Mouse (Mus musculus) hindbrain, embryonic 13.5 days (tissue): Measurements from ENCODE around the gene Lrig2. TPM values are rescaled to one million over a fixed set of nuclear protein-coding genes. Genes with fewer than 3 reads are reported as not detected.

Source experiments
- ATAC-seq: fragments of 200-750 bp; cut with Nextera tagmentation; 2 replicates; pipeline ENCODE4 v1.8.0; 2017; ENCODE audit warnings: moderate TSS enrichment; ENCODE audit not compliant: low FRiP score
- H3K27ac ChIP-seq: fragments of 300-500 bp; sonication (generic); 2 replicates; pipeline ENCODE4 v1.5.1; 2015; ENCODE audit warnings: inconsistent platforms, mild to moderate bottlenecking, moderate library complexity
- H3K27me3 ChIP-seq: fragments of 300-500 bp; sonication (generic); 2 replicates; pipeline ENCODE4 v1.6.1; 2015; ENCODE audit warnings: mild to moderate bottlenecking, inconsistent platforms
- H3K36me3 ChIP-seq: fragments of 300-500 bp; sonication (generic); 2 replicates; pipeline ENCODE4 v1.6.1; 2015; ENCODE audit warnings: mild to moderate bottlenecking, inconsistent platforms
- H3K4me1 ChIP-seq: fragments of 300-500 bp; sonication (generic); replicated peaks from 2 replicates; pipeline ENCODE4 v1.6.1; 2015; ENCODE audit warnings: inconsistent platforms
- H3K4me2 ChIP-seq: fragments of 300-500 bp; sonication (generic); 2 replicates; pipeline ENCODE4 v1.6.1; 2015; ENCODE audit warnings: inconsistent platforms, mild to moderate bottlenecking, moderate library complexity
- H3K4me3 ChIP-seq: fragments of 300-500 bp; sonication (generic); 2 replicates; pipeline ENCODE4 v1.5.1; 2015; ENCODE audit warnings: mild to moderate bottlenecking, inconsistent platforms
- H3K9ac ChIP-seq: fragments of 300-500 bp; sonication (generic); 2 replicates; pipeline ENCODE4 v1.6.1; 2015; ENCODE audit warnings: mild to moderate bottlenecking, inconsistent platforms
- H3K9me3 ChIP-seq: fragments of 300-500 bp; sonication (generic); 2 replicates; pipeline ENCODE4 v1.6.1; 2016; ENCODE audit warnings: inconsistent platforms
- WGBS: fragments of 180-500 bp; shearing (Covaris S2); methylation state at CpG from one replicate; pipeline ENCODE4 v1.1.7; 2015; 5-methylcytosine and 5-hydroxymethylcytosine counted together
- polyA plus RNA-seq: library from polyadenylated mRNA; unstranded; fragments of >200 nt; fragmentation: Nextera tagmentation; extraction: Ambion mirVana; gene quantifications from 2 replicates; pipeline ENCODE4 v1.2.1, GENCODE M21; 2015

Gene Lrig2
- polyA plus RNA-seq, 1 experiment from 2014 or later, result 30.5 TPM

DNA sequence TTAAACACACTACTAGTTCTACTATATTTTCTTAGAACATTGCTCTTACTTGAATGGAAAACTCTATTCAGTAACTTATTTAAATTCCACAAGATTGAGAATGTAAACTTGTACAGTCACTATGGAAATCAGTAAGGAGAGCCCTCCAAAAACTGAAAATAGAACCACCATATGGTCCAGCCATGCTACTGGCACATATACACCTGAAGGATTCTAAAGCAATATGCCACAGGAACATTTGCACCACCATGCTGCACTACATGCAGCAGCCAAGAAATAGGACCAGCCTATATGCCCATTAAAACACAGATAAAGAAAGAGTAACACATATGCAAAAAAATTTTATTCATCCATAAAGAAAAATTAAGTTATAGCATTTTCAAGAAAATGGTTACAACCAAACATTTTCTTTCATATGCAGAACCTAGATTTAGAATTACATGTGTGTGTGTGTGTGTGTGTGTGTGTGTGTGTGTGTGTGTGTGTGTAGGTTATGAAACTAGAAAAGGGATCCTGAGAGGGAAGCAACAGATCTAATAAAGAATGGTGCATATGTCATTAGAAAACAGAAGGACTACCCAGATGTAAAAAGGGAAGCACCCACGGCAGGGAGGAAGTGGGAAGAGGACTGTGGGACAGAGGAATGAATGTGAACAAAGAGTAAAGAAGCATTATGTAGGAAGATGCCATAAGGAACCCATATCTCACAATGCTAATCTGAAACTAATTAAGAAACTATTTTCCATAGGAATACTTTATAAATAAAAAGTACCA is 30.6 kb downstream of the Lrig2 start:
- H3K27ac ChIP-seq, result no peak overlapping the region
- no peak overlapping the region for H3K4me3 ChIP-seq
- WGBS, result 82% methylated on average over 1 of the region's 1 CpGs
- no peak overlapping the region for H3K9ac ChIP-seq
- peaks cover 49% of the 10 kb centered on the region for H3K36me3 ChIP-seq
- no peak overlapping the region for H3K4me2 ChIP-seq
- H3K9me3 ChIP-seq, result no peaks in the 10 kb centered on the region
- ATAC-seq, result no peak
- no peaks in the 10 kb centered on the region for H3K27me3 ChIP-seq
- no peaks in the 10 kb centered on the region for H3K4me1 ChIP-seq

DNA sequence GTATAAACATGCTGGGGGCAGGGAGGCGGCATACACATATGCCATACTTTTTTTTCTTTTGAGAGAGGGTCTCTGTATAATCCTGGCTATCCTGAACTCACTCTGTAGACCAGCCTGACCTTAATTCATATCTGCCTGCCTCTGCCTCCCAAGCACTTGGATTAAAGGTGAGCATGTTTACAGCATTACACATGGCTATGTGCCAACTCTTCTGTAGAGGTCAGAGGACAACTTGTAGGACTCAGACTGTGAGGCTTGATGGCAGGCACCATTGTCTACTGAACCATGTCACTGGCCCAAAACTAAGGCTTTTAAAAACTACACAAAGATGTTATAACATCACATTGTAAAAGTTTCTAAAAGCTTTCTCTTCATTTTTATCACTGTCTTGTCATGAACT is 33.7 kb downstream of the Lrig2 start:
- Histone ChIP-seq H3K27me3 (no peaks in the 10 kb centered on the region), H3K9ac (no peak overlapping the region), H3K27ac (no peak overlapping the region), H3K9me3 (no peaks in the 10 kb centered on the region), H3K36me3 (peaks cover 47% of the 10 kb centered on the region), H3K4me2 (no peak overlapping the region), H3K4me3 (no peak overlapping the region), H3K4me1 (no peaks in the 10 kb centered on the region)
- ATAC-seq, result no peak
- WGBS, result 94% methylated on average over 1 of the region's 1 CpGs

- Histone ChIP-seq H3K9me3 (no peaks in the 10 kb centered on the region), H3K4me2 (no peak overlapping the region), H3K27ac (no peak overlapping the region), H3K36me3 (peaks cover 39% of the 10 kb centered on the region), H3K4me1 (no peaks in the 10 kb centered on the region), H3K4me3 (no peak overlapping the region), H3K9ac (no peak overlapping the region), H3K27me3 (no peaks in the 10 kb centered on the region)
- 63% methylated on average over 3 of the region's 3 CpGs for WGBS
- no peak for ATAC-seq
Observed at GRCm38 (mm10) chr3:104469421-104469820, 42.3 kb downstream of the Lrig2 start.

GRCm38 (mm10) chr3:104461226-104461625 is 50.5 kb downstream of the Lrig2 start:
- Histone ChIP-seq H3K27ac (no peak overlapping the region), H3K4me1 (no peaks in the 10 kb centered on the region), H3K4me3 (no peak overlapping the region), H3K9ac (no peak overlapping the region), H3K4me2 (no peak overlapping the region), H3K27me3 (no peaks in the 10 kb centered on the region), H3K9me3 (no peaks in the 10 kb centered on the region), H3K36me3 (peaks cover 92% of the 10 kb centered on the region)
- WGBS, result 82% methylated on average over 2 of the region's 2 CpGs
- no peak for ATAC-seq

GRCm38 (mm10) chr3:104458588-104458987 is 53.1 kb downstream of the Lrig2 start:
- Histone ChIP-seq H3K9me3 (no peaks in the 10 kb centered on the region), H3K9ac (no peak overlapping the region), H3K4me2 (no peak overlapping the region), H3K4me1 (no peaks in the 10 kb centered on the region), H3K36me3 (peaks cover 88% of the 10 kb centered on the region), H3K27ac (no peak overlapping the region), H3K27me3 (no peaks in the 10 kb centered on the region), H3K4me3 (no peak overlapping the region)
- ATAC-seq, result no peak
- 86% methylated on average over 1 of the region's 1 CpGs for WGBS

DNA sequence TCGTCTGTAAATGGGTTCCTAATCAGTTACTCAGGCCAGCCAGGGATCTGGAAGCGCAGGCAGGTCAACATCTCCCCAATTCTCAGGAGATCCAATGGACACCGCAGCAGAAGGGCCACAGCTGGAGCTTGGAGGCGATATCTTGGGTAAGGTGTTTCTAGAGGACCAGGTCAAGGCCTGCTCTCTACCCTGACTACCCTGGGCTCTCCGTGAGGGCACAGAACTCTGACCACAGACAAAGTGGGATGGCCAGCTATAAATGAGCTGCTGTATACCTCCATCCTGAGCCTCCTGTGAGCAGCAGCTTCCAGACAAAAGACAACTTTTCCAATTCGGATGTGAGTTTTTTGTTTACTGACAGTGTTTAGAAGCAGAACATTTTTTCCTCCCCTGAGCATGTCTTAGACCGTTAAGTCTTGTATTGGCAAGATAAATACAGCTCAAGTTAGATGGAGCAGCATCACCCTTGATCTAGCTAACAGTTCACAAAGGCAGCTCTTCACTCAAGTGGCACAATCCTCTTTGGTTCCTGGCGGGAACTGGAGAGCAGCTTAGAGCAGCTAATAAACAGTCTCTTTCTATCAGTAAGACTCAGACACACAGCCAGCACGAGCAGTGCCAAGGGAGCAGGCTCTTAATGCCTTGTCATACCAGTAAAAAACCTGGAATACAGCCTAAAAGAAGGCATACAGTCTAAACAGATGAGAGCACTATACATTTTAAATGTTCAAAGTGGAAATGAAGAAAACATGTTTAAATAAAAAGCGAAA is 56.0 kb downstream of the Lrig2 start:
- no peak for ATAC-seq
- Histone ChIP-seq H3K4me1 (no peaks in the 10 kb centered on the region), H3K4me2 (no peak overlapping the region), H3K9me3 (no peaks in the 10 kb centered on the region), H3K36me3 (peaks cover 66% of the 10 kb centered on the region), H3K27ac (no peak overlapping the region), H3K9ac (no peak overlapping the region), H3K27me3 (no peaks in the 10 kb centered on the region), H3K4me3 (no peak overlapping the region)
- whole genome bisulfite sequencing, result 89% methylated on average over 10 of the region's 10 CpGs

DNA sequence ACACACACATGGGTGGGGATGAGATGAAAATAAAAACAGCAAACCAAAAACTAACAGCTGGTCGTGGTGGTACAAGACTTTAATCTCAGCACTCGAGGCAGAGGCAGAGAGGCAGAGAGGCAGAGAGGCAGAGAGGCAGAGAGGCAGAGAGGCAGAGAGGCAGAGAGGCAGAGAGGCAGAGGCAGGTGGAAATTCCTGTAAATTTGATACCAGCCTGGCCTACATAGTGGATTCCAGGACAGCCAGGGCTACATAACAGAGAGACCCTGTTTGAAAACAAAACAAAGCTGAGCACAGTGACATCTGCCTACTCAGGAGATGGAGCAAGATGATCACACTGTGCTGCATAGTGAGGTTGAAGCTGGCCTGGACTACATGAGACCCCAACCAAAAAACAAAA is 64.5 kb downstream of the Lrig2 start:
- H3K36me3 ChIP-seq, result no peaks in the 10 kb centered on the region
- H3K27ac ChIP-seq, result no peak overlapping the region
- no peak overlapping the region for H3K4me2 ChIP-seq
- H3K4me3 ChIP-seq, result no peak overlapping the region
- 84% methylated on average over 2 of the region's 2 CpGs for WGBS
- no peaks in the 10 kb centered on the region for H3K27me3 ChIP-seq
- H3K9me3 ChIP-seq, result no peaks in the 10 kb centered on the region
- no peak overlapping the region for H3K9ac ChIP-seq
- H3K4me1 ChIP-seq, result peaks cover 2% of the 10 kb centered on the region
- ATAC-seq, result no peak

DNA sequence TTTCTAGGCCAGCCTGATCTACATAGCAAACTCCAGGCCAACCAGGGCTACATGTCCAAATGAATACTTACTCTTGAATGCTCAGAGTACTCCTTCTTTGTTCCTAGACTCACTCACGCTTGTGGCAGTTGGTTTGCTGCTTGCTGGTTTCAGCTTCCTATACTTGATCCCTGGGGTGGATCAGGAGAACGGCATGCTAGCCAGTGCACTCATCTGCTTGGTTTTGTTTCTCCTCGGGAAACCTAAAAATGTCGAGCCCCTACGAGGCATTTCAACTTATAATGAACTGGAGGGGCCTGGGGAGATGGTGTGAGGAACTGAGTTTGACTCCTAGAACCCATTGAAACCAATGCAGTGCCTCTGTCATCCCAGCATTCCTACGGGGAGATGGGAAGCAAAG is 65.0 kb downstream of the Lrig2 start:
- WGBS, result 85% methylated on average over 6 of the region's 6 CpGs
- ATAC-seq, result no peak
- Histone ChIP-seq H3K36me3 (no peaks in the 10 kb centered on the region), H3K27me3 (no peaks in the 10 kb centered on the region), H3K4me1 (peaks cover 6% of the 10 kb centered on the region), H3K4me3 (no peak overlapping the region), H3K9me3 (no peaks in the 10 kb centered on the region), H3K4me2 (no peak overlapping the region), H3K27ac (no peak overlapping the region), H3K9ac (no peak overlapping the region)

DNA sequence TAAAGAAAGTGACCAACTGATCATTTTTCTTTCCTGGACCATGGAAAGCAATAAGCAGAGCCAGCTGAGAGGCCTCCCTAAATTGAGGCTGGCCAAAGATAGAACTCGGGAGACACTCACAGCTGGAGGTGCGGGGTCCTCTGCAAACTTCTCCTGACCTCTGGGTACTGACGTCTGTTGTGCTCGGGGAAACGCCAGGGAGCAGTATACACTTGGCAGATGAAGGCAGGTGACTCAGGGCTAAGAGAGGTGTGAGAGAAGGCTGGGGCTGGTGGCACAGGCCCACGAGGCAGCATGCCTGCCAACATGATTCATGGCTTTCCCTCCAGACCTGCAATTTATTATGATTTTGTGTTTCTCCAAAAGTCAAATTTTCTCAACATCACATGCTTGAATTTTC is 66.1 kb downstream of the Lrig2 start:
- peaks cover 9% of the 10 kb centered on the region for H3K4me1 ChIP-seq
- no peaks in the 10 kb centered on the region for H3K9me3 ChIP-seq
- no peaks in the 10 kb centered on the region for H3K36me3 ChIP-seq
- H3K27ac ChIP-seq, result no peak overlapping the region
- no peaks in the 10 kb centered on the region for H3K27me3 ChIP-seq
- no peak overlapping the region for H3K9ac ChIP-seq
- ATAC-seq, result no peak
- WGBS, result 67% methylated on average over 6 of the region's 6 CpGs
- H3K4me2 ChIP-seq, result no peak overlapping the region
- H3K4me3 ChIP-seq, result no peak overlapping the region

DNA sequence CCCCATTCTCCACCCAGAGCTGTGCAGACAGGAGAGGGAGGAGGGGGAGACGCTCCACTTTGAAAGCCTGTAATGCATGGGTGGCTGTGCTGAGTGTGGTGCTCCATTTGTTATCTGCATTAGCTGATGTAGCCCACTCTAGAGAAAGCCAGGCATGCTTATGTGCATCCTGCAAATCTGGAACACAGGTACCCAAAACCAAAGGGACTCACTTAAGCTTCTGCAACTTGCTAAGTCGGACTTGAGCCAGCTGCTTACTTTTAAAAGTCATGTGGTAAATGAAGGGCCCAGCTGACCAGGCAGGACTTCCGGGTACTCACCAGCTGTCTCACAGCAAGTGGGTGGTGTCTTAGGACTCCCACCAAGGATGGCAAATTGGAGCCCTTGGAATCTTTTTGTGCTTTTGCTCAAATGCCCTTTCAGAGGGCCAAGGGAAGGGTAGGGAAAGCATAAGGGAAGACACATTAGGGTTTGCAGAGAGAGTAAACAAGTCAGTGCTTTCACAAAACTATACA is 66.7 kb downstream of the Lrig2 start:
- Histone ChIP-seq H3K4me1 (peaks cover 9% of the 10 kb centered on the region), H3K27ac (no peak overlapping the region), H3K27me3 (no peaks in the 10 kb centered on the region), H3K4me3 (no peak overlapping the region), H3K36me3 (no peaks in the 10 kb centered on the region), H3K9me3 (no peaks in the 10 kb centered on the region), H3K4me2 (no peak overlapping the region), H3K9ac (no peak overlapping the region)
- no peak for ATAC-seq
- WGBS, result 75% methylated on average over 3 of the region's 3 CpGs

DNA sequence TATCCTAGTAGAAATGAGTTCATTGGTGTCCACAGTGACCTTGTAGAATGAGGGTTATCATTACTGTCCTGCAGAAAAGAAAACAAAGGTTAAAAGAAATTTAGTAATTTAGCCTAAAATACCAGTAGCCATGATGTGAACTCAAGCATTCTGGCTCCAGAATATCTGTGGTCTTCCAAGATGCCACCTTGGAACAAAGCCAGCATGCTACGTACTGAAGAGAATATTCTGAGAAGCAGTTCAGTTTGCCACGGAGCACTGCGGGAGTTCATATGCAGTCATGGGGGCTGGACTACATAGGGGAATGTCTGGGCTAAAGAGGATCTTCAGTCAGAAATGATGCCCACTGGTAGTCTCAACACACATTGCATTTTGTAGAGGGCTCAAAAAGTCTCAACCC is 67.6 kb downstream of the Lrig2 start:
- no peaks in the 10 kb centered on the region for H3K36me3 ChIP-seq
- H3K9ac ChIP-seq, result no peak overlapping the region
- H3K27ac ChIP-seq, result no peak overlapping the region
- ATAC-seq, result no peak
- WGBS, result 86% methylated on average over 3 of the region's 3 CpGs
- H3K4me1 ChIP-seq, result peaks cover 9% of the 10 kb centered on the region
- no peaks in the 10 kb centered on the region for H3K9me3 ChIP-seq
- no peaks in the 10 kb centered on the region for H3K27me3 ChIP-seq
- no peak overlapping the region for H3K4me2 ChIP-seq
- no peak overlapping the region for H3K4me3 ChIP-seq

GRCm38 (mm10) chr3:104442357-104442756 is 69.4 kb downstream of the Lrig2 start:
- H3K9me3 ChIP-seq, result no peaks in the 10 kb centered on the region
- no peaks in the 10 kb centered on the region for H3K27me3 ChIP-seq
- H3K4me1 ChIP-seq, result peaks cover 9% of the 10 kb centered on the region
- no peaks in the 10 kb centered on the region for H3K36me3 ChIP-seq
- no peak overlapping the region for H3K9ac ChIP-seq
- H3K4me2 ChIP-seq, result peak overlapping the region; percentile 53
- ATAC-seq, result peak; percentile 38
- no peak overlapping the region for H3K27ac ChIP-seq
- WGBS, result 37% methylated on average over 5 of the region's 5 CpGs
- no peak overlapping the region for H3K4me3 ChIP-seq
